Mouse (Mus musculus) lung, adult 2 months (tissue): ENCODE results near the gene Med13.

Experiments used
- CTCF ChIP-seq: fragments of 200-500 bp; IDR thresholded peaks from 2 replicates; pipeline ENCODE4 v1.5.1; 2011; ENCODE audit warnings: mild to moderate bottlenecking, low read length, control low read depth; ENCODE audit not compliant: insufficient read depth
- POLR2A ChIP-seq: fragments of 200-500 bp; IDR thresholded peaks from 2 replicates; pipeline ENCODE4 v1.6.1; 2011; ENCODE audit warnings: low read depth, mild to moderate bottlenecking, control low read depth, low read length, borderline replicate concordance; ENCODE audit errors: extremely low read depth

GRCm38 (mm10) chr11:86291714-86292113 is 65.7 kb downstream of the Med13 start:
- TF ChIP-seq CTCF = no peak
- TF ChIP-seq POLR2A = no peak
